Mouse (Mus musculus): ENCODE measurements at regions not wholly inside any gene's neighbourhood (a gene's known extent, or its start where the extent isn't known, plus 50 kb on each side); places are given as distances from the start of the nearest gene placed in this dataset.

- ATAC-seq (ENCODE audit: insufficient number of reproducible peaks, low FRiP score, low TSS enrichment) = no peak
These were observed 125.7 kb upstream of the Meis1 start for GRCm38 (mm10) chr11:19144506-19144905.

- no peak for ATAC-seq (ENCODE audit: insufficient number of reproducible peaks, low FRiP score, low TSS enrichment)
These were observed 126.5 kb upstream of the Meis1 start for GRCm38 (mm10) chr11:19145263-19145662.

- ATAC-seq (ENCODE audit: insufficient number of reproducible peaks, low FRiP score, low TSS enrichment) = no peak
These were observed 127.2 kb upstream of the Meis1 start for GRCm38 (mm10) chr11:19145991-19146390.

- ATAC-seq (ENCODE audit: insufficient number of reproducible peaks, low FRiP score, low TSS enrichment) = no peak
These were observed 132.2 kb upstream of the Meis1 start for GRCm38 (mm10) chr11:19151026-19151425.

GRCm38 (mm10) chr11:19153714-19154113 is 134.9 kb upstream of the Meis1 start:
- ATAC-seq (ENCODE audit: insufficient number of reproducible peaks, low FRiP score, low TSS enrichment) = no peak

GRCm38 (mm10) chr11:19154813-19155616 is 136.2 kb upstream of the Meis1 start:
- no peak for ATAC-seq (ENCODE audit: insufficient number of reproducible peaks, low FRiP score, low TSS enrichment)

- no peak for ATAC-seq (ENCODE audit: insufficient number of reproducible peaks, low FRiP score, low TSS enrichment)
These were observed 136.8 kb upstream of the Meis1 start for GRCm38 (mm10) chr11:19155617-19155983.

GRCm38 (mm10) chr11:19160227-19160626 is 141.4 kb upstream of the Meis1 start:
- no peak for ATAC-seq (ENCODE audit: insufficient number of reproducible peaks, low FRiP score, low TSS enrichment)

GRCm38 (mm10) chr11:19160669-19161068 is 141.9 kb upstream of the Meis1 start:
- ATAC-seq (ENCODE audit: insufficient number of reproducible peaks, low FRiP score, low TSS enrichment) = no peak

- ATAC-seq (ENCODE audit: insufficient number of reproducible peaks, low FRiP score, low TSS enrichment) = no peak
These were observed 152.2 kb upstream of the Meis1 start for GRCm38 (mm10) chr11:19170938-19171337.

GRCm38 (mm10) chr11:19174305-19175017 is 155.7 kb upstream of the Meis1 start:
- no peak for ATAC-seq (ENCODE audit: insufficient number of reproducible peaks, low FRiP score, low TSS enrichment)

- ATAC-seq (ENCODE audit: insufficient number of reproducible peaks, low FRiP score, low TSS enrichment) = no peak
These were observed 160.5 kb upstream of the Meis1 start for GRCm38 (mm10) chr11:19179290-19179689.

GRCm38 (mm10) chr11:19189778-19190177 is 171.0 kb upstream of the Meis1 start:
- ATAC-seq (ENCODE audit: insufficient number of reproducible peaks, low FRiP score, low TSS enrichment) = no peak

GRCm38 (mm10) chr11:19194464-19194863 is 175.7 kb upstream of the Meis1 start:
- ATAC-seq (ENCODE audit: insufficient number of reproducible peaks, low FRiP score, low TSS enrichment) = no peak

GRCm38 (mm10) chr11:19197790-19198189 is 179.0 kb upstream of the Meis1 start:
- ATAC-seq (ENCODE audit: insufficient number of reproducible peaks, low FRiP score, low TSS enrichment) = no peak

GRCm38 (mm10) chr11:19202602-19203517 is 184.1 kb upstream of the Meis1 start:
- ATAC-seq (ENCODE audit: insufficient number of reproducible peaks, low FRiP score, low TSS enrichment) = no peak

GRCm38 (mm10) chr11:19203518-19203900 is 184.7 kb upstream of the Meis1 start:
- ATAC-seq (ENCODE audit: insufficient number of reproducible peaks, low FRiP score, low TSS enrichment) = no peak

- ATAC-seq (ENCODE audit: insufficient number of reproducible peaks, low FRiP score, low TSS enrichment) = no peak
These were observed 185.2 kb upstream of the Meis1 start for GRCm38 (mm10) chr11:19203968-19204367.

- no peak for ATAC-seq (ENCODE audit: insufficient number of reproducible peaks, low FRiP score, low TSS enrichment)
These were observed 185.7 kb upstream of the Meis1 start for GRCm38 (mm10) chr11:19204521-19204920.

- no peak for ATAC-seq (ENCODE audit: insufficient number of reproducible peaks, low FRiP score, low TSS enrichment)
These were observed 186.4 kb upstream of the Meis1 start for GRCm38 (mm10) chr11:19205174-19205573.

GRCm38 (mm10) chr11:19219476-19219875 is 200.7 kb upstream of the Meis1 start:
- ATAC-seq (ENCODE audit: insufficient number of reproducible peaks, low FRiP score, low TSS enrichment) = no peak

Data from cerebellum, adult (tissue).